Mouse (Mus musculus): ENCODE measurements at regions not wholly inside any gene's neighbourhood (a gene's known extent, or its start where the extent isn't known, plus 50 kb on each side); places are given as distances from the start of the nearest gene placed in this dataset.

- Histone ChIP-seq H3K27me3 (ENCODE audit: control insufficient read depth, insufficient read depth, low read length, poor library complexity, severe bottlenecking) (no peaks in the 10 kb centered on the region), H3K36me3 (ENCODE audit: control insufficient read depth, insufficient read depth, low read length, poor library complexity, severe bottlenecking) (no peaks in the 10 kb centered on the region)
- no peak for DNase-seq (ENCODE audit: low read depth, low spot score)
These were observed 382.3 kb downstream of the Mllt3 start for GRCm38 (mm10) chr4:87650837-87651236.

- no peak for DNase-seq (ENCODE audit: low read depth, low spot score)
- no peaks in the 10 kb centered on the region for H3K27me3 ChIP-seq (ENCODE audit: control insufficient read depth, insufficient read depth, low read length, poor library complexity, severe bottlenecking)
These were observed 382.8 kb downstream of the Mllt3 start for GRCm38 (mm10) chr4:87650393-87650792.

GRCm38 (mm10) chr4:87648919-87649318 is 384.2 kb downstream of the Mllt3 start:
- no peaks in the 10 kb centered on the region for H3K36me3 ChIP-seq (ENCODE audit: control insufficient read depth, insufficient read depth, low read length, poor library complexity, severe bottlenecking)
- H3K27me3 ChIP-seq (ENCODE audit: control insufficient read depth, insufficient read depth, low read length, poor library complexity, severe bottlenecking): no peaks in the 10 kb centered on the region
- DNase-seq (ENCODE audit: low read depth, low spot score): no peak

More at GRCm38 (mm10) chr4:87650393-87650792, 382.8 kb downstream of the Mllt3 start:
- no peaks in the 10 kb centered on the region for H3K36me3 ChIP-seq (ENCODE audit: control insufficient read depth, insufficient read depth, low read length, poor library complexity, severe bottlenecking)

GRCm38 (mm10) chr4:87647932-87648911 is 384.9 kb downstream of the Mllt3 start:
- no peak for DNase-seq (ENCODE audit: low read depth, low spot score)
- Histone ChIP-seq H3K36me3 (ENCODE audit: control insufficient read depth, insufficient read depth, low read length, poor library complexity, severe bottlenecking) (no peaks in the 10 kb centered on the region), H3K27me3 (ENCODE audit: control insufficient read depth, insufficient read depth, low read length, poor library complexity, severe bottlenecking) (no peaks in the 10 kb centered on the region)

- no peaks in the 10 kb centered on the region for H3K36me3 ChIP-seq (ENCODE audit: control insufficient read depth, insufficient read depth, low read length, poor library complexity, severe bottlenecking)
- DNase-seq (ENCODE audit: low read depth, low spot score): no peak
- H3K27me3 ChIP-seq (ENCODE audit: control insufficient read depth, insufficient read depth, low read length, poor library complexity, severe bottlenecking): no peaks in the 10 kb centered on the region
These were observed 391.2 kb downstream of the Mllt3 start for GRCm38 (mm10) chr4:87642002-87642401.

DNA sequence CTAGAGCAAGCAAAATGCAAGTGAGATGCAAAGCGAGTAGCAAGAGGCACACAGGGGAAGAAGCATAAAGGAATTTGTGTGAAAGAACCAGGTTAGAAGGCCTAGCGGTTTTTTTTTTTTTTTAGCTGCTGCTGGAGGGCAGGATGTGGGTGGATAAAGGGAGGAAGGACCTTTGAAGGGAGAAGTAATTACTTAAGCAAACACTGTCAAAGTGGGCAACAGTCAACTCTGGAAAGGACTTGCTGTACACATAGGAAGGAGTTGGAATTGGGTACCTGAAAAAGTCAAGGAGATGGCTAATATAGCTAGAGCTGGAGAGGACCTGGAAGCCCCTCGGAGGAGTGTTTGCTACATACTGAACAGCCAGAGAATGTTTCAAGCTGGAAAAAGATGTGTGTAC is 391.6 kb downstream of the Mllt3 start:
- no peak for DNase-seq (ENCODE audit: low read depth, low spot score)
- no peaks in the 10 kb centered on the region for H3K27me3 ChIP-seq (ENCODE audit: control insufficient read depth, insufficient read depth, low read length, poor library complexity, severe bottlenecking)
- H3K36me3 ChIP-seq (ENCODE audit: control insufficient read depth, insufficient read depth, low read length, poor library complexity, severe bottlenecking): no peaks in the 10 kb centered on the region

DNA sequence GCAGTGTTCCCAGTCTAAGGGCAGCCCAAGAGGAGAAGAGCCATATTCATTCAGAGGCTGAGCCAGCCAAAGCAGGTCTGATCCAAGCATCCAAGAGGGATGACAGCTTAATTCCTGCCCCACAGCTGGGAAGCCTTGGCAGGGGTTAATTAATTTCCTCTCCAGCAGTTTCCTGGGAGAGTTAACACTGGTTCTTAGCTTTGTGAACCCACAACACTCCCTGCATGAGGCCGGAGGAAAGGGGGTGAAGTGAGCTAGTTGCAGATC is 394.9 kb downstream of the Mllt3 start:
- Histone ChIP-seq H3K36me3 (ENCODE audit: control insufficient read depth, insufficient read depth, low read length, poor library complexity, severe bottlenecking) (no peaks in the 10 kb centered on the region), H3K27me3 (ENCODE audit: control insufficient read depth, insufficient read depth, low read length, poor library complexity, severe bottlenecking) (no peaks in the 10 kb centered on the region)
- DNase-seq (ENCODE audit: low read depth, low spot score): no peak

- DNase-seq (ENCODE audit: low read depth, low spot score): no peak
- Histone ChIP-seq H3K27me3 (ENCODE audit: control insufficient read depth, insufficient read depth, low read length, poor library complexity, severe bottlenecking) (no peaks in the 10 kb centered on the region), H3K36me3 (ENCODE audit: control insufficient read depth, insufficient read depth, low read length, poor library complexity, severe bottlenecking) (no peaks in the 10 kb centered on the region)
These were observed 395.4 kb downstream of the Mllt3 start for GRCm38 (mm10) chr4:87637629-87638379.

DNA sequence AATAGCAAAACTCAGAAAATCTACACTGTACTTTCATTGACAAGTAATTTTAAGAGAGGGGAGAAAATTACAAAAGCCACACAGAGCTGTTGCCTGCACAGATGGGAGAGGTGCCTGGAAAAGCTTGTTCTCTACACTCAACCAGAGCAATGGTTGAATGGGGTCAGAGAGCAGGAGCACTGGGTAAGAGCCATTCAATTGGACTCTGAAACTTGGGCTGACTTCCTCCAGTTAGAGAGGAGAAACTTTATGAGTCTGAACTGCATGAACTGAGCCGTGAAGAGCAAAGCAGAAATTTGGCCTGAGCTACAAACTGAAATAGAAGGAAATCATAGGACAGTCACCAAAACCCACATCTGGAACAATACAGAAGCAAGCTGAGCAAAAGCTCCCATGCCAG is 380.8 kb upstream of the Slc24a2 start:
- DNase-seq (ENCODE audit: low read depth, low spot score): no peak
- H3K36me3 ChIP-seq (ENCODE audit: control insufficient read depth, insufficient read depth, low read length, poor library complexity, severe bottlenecking): no peaks in the 10 kb centered on the region
- no peaks in the 10 kb centered on the region for H3K27me3 ChIP-seq (ENCODE audit: control insufficient read depth, insufficient read depth, low read length, poor library complexity, severe bottlenecking)

DNA sequence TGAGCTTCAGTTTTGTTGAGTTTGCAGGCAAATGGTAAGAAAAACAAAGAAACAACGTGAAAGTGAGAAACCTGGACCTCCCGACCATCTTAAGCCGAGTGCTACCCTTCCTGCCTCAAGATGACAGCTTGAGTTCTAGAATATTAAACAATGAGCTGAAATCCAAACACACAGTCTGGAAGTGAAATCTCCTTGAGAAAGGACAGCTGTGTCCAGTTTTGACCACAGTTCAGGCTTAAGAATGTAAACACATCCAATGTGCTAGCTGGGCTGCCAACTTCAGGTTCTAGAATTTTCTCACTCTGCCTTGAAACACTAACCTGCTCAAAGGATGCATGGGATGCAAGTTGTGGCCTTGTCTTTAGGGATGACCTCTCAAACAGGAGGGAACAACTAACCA is 363.4 kb upstream of the Slc24a2 start:
- no peaks in the 10 kb centered on the region for H3K27me3 ChIP-seq (ENCODE audit: control insufficient read depth, insufficient read depth, low read length, poor library complexity, severe bottlenecking)
- no peak for DNase-seq (ENCODE audit: low read depth, low spot score)
- no peaks in the 10 kb centered on the region for H3K36me3 ChIP-seq (ENCODE audit: control insufficient read depth, insufficient read depth, low read length, poor library complexity, severe bottlenecking)

- Histone ChIP-seq H3K27me3 (ENCODE audit: control insufficient read depth, insufficient read depth, low read length, poor library complexity, severe bottlenecking) (no peaks in the 10 kb centered on the region), H3K36me3 (ENCODE audit: control insufficient read depth, insufficient read depth, low read length, poor library complexity, severe bottlenecking) (no peaks in the 10 kb centered on the region)
- DNase-seq (ENCODE audit: low read depth, low spot score): no peak
These were observed 360.5 kb upstream of the Slc24a2 start for GRCm38 (mm10) chr4:87590797-87591196.

DNA sequence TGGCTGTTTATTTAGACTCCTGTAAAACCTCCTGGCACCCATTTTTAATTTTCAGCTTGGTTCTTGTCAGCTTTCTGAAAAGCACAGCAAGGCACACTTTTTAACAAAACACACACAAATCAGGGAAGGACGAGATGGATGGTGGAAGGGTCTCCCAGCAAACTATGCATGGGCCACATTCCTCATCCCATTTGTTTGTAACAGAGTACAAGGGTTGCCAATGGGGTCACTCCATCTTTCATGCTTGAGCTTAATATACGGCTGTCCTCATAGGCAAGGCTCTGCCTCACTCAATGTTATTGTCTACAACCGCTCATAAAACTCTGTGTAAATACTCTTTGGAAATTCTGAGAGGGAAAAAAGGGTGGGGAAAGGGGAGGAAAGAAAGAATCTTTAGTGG is 347.9 kb upstream of the Slc24a2 start:
- DNase-seq (ENCODE audit: low read depth, low spot score): no peak
- no peaks in the 10 kb centered on the region for H3K27me3 ChIP-seq (ENCODE audit: control insufficient read depth, insufficient read depth, low read length, poor library complexity, severe bottlenecking)
- no peaks in the 10 kb centered on the region for H3K36me3 ChIP-seq (ENCODE audit: control insufficient read depth, insufficient read depth, low read length, poor library complexity, severe bottlenecking)

DNA sequence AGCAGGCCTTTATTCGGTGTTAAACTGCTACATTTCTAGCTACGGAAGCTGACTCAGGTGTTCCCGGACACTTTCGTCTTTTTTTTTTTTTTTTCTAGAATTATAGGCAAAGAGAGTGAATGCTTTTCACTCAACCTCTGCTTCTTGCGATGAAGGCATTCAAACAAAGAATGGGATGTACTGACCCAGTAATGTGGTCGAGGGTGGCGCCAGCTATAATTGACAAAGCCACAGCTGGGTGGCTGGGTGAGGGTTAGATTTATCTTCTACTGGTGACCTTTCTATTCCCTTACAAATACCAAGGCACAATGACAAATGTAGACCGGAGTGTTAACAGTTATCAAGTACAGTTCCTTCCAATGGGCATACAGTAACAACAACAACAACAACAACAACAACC is 340.7 kb upstream of the Slc24a2 start:
- DNase-seq (ENCODE audit: low read depth, low spot score): no peak
- Histone ChIP-seq H3K36me3 (ENCODE audit: control insufficient read depth, insufficient read depth, low read length, poor library complexity, severe bottlenecking) (no peaks in the 10 kb centered on the region), H3K27me3 (ENCODE audit: control insufficient read depth, insufficient read depth, low read length, poor library complexity, severe bottlenecking) (no peaks in the 10 kb centered on the region)

DNA sequence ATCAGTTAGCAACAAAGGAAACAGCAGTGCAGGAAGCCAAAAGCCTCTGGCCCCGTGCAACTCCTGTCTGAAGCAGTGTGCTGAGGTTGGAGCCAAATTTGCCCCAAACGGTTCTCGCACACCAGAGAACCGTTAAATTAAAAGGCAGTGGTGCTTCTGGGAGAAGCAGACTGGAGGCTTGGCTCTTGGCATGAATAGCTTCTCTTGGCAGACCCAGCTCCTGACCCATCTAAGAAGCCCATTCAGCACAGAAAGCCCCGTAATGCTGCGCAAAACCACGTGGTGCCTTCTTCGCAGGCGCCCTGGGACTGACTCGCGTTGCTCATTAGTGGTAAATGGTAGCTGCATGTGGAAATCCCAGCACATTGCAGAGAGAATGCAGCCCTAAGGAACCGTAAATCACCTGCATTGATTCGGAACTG is 340.2 kb upstream of the Slc24a2 start:
- no peak for DNase-seq (ENCODE audit: low read depth, low spot score)
- H3K27me3 ChIP-seq (ENCODE audit: control insufficient read depth, insufficient read depth, low read length, poor library complexity, severe bottlenecking): no peaks in the 10 kb centered on the region
- no peaks in the 10 kb centered on the region for H3K36me3 ChIP-seq (ENCODE audit: control insufficient read depth, insufficient read depth, low read length, poor library complexity, severe bottlenecking)

DNA sequence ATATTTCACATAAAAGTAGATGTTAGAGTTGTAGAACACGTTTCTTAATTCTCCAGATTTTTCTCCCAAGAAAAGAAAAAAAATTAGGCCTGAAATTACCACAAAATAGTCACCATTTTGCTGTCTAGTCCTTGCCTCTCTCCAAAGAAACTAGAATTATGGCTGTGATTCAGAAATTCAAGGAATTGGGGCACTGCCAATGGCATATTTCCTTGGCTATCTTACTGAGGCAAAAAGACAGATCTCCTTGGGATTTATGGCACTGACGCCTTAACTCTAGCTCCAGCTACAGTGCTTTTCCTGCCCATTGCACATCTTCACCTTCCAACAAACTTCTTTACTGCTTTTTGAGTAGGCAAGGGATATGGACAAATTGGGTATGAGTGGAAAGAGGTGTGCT is 336.3 kb upstream of the Slc24a2 start:
- no peak for DNase-seq (ENCODE audit: low read depth, low spot score)
- no peaks in the 10 kb centered on the region for H3K36me3 ChIP-seq (ENCODE audit: control insufficient read depth, insufficient read depth, low read length, poor library complexity, severe bottlenecking)

More for the DNA sequence above, 336.3 kb upstream of the Slc24a2 start:
- no peaks in the 10 kb centered on the region for H3K27me3 ChIP-seq (ENCODE audit: control insufficient read depth, insufficient read depth, low read length, poor library complexity, severe bottlenecking)

All from splenic B cell, adult 2 months (primary cell).